Mouse (Mus musculus) ES-Bruce4 (cell line): ENCODE results near the gene Grifin. TPM values are rescaled to one million over a fixed set of nuclear protein-coding genes. Genes with fewer than 3 reads are reported as not detected.

Source experiments
- H3K27ac ChIP-seq: 2 replicates; pipeline ENCODE4 v1.5.1; 2012; ENCODE audit warnings: low read length, inconsistent platforms; ENCODE audit not compliant: insufficient read depth
- H3K27me3 ChIP-seq: 2 replicates; pipeline ENCODE4 v1.6.1; 2012; ENCODE audit warnings: mild to moderate bottlenecking, low read length, inconsistent platforms; ENCODE audit not compliant: control insufficient read depth, poor library complexity, insufficient read depth, severe bottlenecking
- H3K36me3 ChIP-seq: 2 replicates; pipeline ENCODE4 v1.6.1; 2012; ENCODE audit warnings: inconsistent platforms, mild to moderate bottlenecking, low read length, moderate library complexity; ENCODE audit not compliant: control insufficient read depth, poor library complexity, insufficient read depth, severe bottlenecking
- H3K4me1 ChIP-seq: one replicate; pipeline ENCODE4 v1.8.1; 2011; ENCODE audit warnings: low read length; ENCODE audit not compliant: control insufficient read depth, insufficient read depth
- H3K4me3 ChIP-seq: 2 replicates; pipeline ENCODE4 v1.5.1; 2011; ENCODE audit warnings: low read depth, mild to moderate bottlenecking, low read length
- H3K9ac ChIP-seq: 2 replicates; pipeline ENCODE4 v1.6.1; 2012; ENCODE audit warnings: low read depth, mild to moderate bottlenecking, inconsistent platforms; ENCODE audit not compliant: poor library complexity, severe bottlenecking
- H3K9me3 ChIP-seq: replicated peaks from 2 replicates; pipeline ENCODE4 v1.6.1; 2012; ENCODE audit warnings: mild to moderate bottlenecking, low read length, inconsistent platforms; ENCODE audit not compliant: control insufficient read depth, poor library complexity, insufficient read depth, severe bottlenecking
- CTCF ChIP-seq: IDR thresholded peaks from one replicate; pipeline ENCODE4 v1.8.1; 2011; ENCODE audit warnings: low read depth, low read length
- EP300 ChIP-seq: IDR thresholded peaks from 2 replicates; pipeline ENCODE4 v1.6.1; 2011; ENCODE audit warnings: low read depth, low read length; ENCODE audit not compliant: insufficient read depth
- POLR2A ChIP-seq: IDR thresholded peaks from one replicate; pipeline ENCODE4 v1.8.1; 2011; ENCODE audit warnings: low read length; ENCODE audit not compliant: insufficient read depth
- polyA plus RNA-seq: library from polyadenylated mRNA; stranded (reverse); fragments of >200 nt; gene quantifications from 2 replicates; pipeline ENCODE4 v1.2.4, GENCODE M21; 2011; ENCODE audit warnings: low read depth; ENCODE audit not compliant: missing spikeins, insufficient read depth, insufficient read length

Gene Grifin
- polyA plus RNA-seq, 1 experiment = not detected

- TF ChIP-seq CTCF (no peak), POLR2A (no peak), EP300 (peak; percentile 94)
- no peaks in the 10 kb centered on the region for H3K36me3 ChIP-seq
- H3K4me3 ChIP-seq = no peak overlapping the region
- H3K9ac ChIP-seq = no peak overlapping the region
- no peak overlapping the region for H3K27ac ChIP-seq
- no peaks in the 10 kb centered on the region for H3K9me3 ChIP-seq
- no peaks in the 10 kb centered on the region for H3K27me3 ChIP-seq
- H3K4me1 ChIP-seq = peaks cover 21% of the 10 kb centered on the region
Observed at GRCm38 (mm10) chr5:140581569-140581968, 16.7 kb upstream of the Grifin start.

GRCm38 (mm10) chr5:140579771-140580170 lies 14.9 kb upstream of the Grifin start:
- H3K9me3 ChIP-seq = no peaks in the 10 kb centered on the region
- no peak overlapping the region for H3K9ac ChIP-seq
- H3K36me3 ChIP-seq = no peaks in the 10 kb centered on the region
- H3K27me3 ChIP-seq = no peaks in the 10 kb centered on the region
- no peak overlapping the region for H3K4me3 ChIP-seq
- TF ChIP-seq CTCF = no peak
- no peak for TF ChIP-seq POLR2A
- 0 out of 2 replicates have a peak, but pooled peaks have one; percentile 47 for TF ChIP-seq EP300
- no peak overlapping the region for H3K27ac ChIP-seq
- peaks cover 21% of the 10 kb centered on the region for H3K4me1 ChIP-seq

GRCm38 (mm10) chr5:140579221-140579620 lies 14.3 kb upstream of the Grifin start:
- H3K4me1 ChIP-seq = peaks cover 17% of the 10 kb centered on the region

GRCm38 (mm10) chr5:140575381-140575866 lies 10.6 kb upstream of the Grifin start:
- H3K36me3 ChIP-seq = no peaks in the 10 kb centered on the region
- TF ChIP-seq CTCF (no peak), POLR2A (no peak), EP300 (no peak)
- no peaks in the 10 kb centered on the region for H3K27me3 ChIP-seq
- H3K27ac ChIP-seq = no peak overlapping the region
- H3K9me3 ChIP-seq = no peaks in the 10 kb centered on the region
- H3K4me1 ChIP-seq = peaks cover 4% of the 10 kb centered on the region
- no peak overlapping the region for H3K4me3 ChIP-seq
- no peak overlapping the region for H3K9ac ChIP-seq

More at GRCm38 (mm10) chr5:140579221-140579620, 14.3 kb upstream of the Grifin start:
- Histone ChIP-seq H3K27ac (no peak overlapping the region), H3K27me3 (no peaks in the 10 kb centered on the region), H3K9me3 (no peaks in the 10 kb centered on the region), H3K4me3 (no peak overlapping the region), H3K9ac (no peak overlapping the region), H3K36me3 (no peaks in the 10 kb centered on the region)
- TF ChIP-seq CTCF (no peak), POLR2A (no peak), EP300 (no peak)

- Histone ChIP-seq H3K27ac (no peak overlapping the region), H3K4me3 (no peak overlapping the region), H3K9me3 (no peaks in the 10 kb centered on the region), H3K27me3 (no peaks in the 10 kb centered on the region), H3K36me3 (no peaks in the 10 kb centered on the region), H3K4me1 (peaks cover 4% of the 10 kb centered on the region), H3K9ac (no peak overlapping the region)
- TF ChIP-seq POLR2A (no peak), CTCF (no peak), EP300 (no peak)
Observed at GRCm38 (mm10) chr5:140572611-140573010, 7.7 kb upstream of the Grifin start.

GRCm38 (mm10) chr5:140571673-140572072 lies 6.8 kb upstream of the Grifin start:
- no peak for TF ChIP-seq POLR2A
- TF ChIP-seq EP300 = no peak
- no peak for TF ChIP-seq CTCF
- Histone ChIP-seq H3K27ac (no peak overlapping the region), H3K9ac (peak overlapping the region; percentile 20; the same call in 1 of the 2 replicates)

More at GRCm38 (mm10) chr5:140571673-140572072, 6.8 kb upstream of the Grifin start:
- no peaks in the 10 kb centered on the region for H3K9me3 ChIP-seq
- H3K27me3 ChIP-seq = no peaks in the 10 kb centered on the region
- H3K4me3 ChIP-seq = 0 out of 2 replicates have a peak overlapping the region, but pooled peaks have one; percentile 22
- H3K36me3 ChIP-seq = no peaks in the 10 kb centered on the region
- H3K4me1 ChIP-seq = peaks cover 9% of the 10 kb centered on the region
